Mouse (Mus musculus) cerebellum, adult 2 months (tissue): ENCODE measurements around the gene Shf.

Source experiments
- CTCF ChIP-seq: fragments of 200-500 bp; IDR thresholded peaks from 2 replicates; pipeline ENCODE4 v1.5.1; 2011; ENCODE audit warnings: low read depth, mild to moderate bottlenecking, control low read depth, low read length, moderate library complexity, borderline replicate concordance; ENCODE audit not compliant: insufficient read depth
- POLR2A ChIP-seq: fragments of 200-500 bp; IDR thresholded peaks from 2 replicates; pipeline ENCODE4 v1.6.1; 2011; ENCODE audit warnings: low read length, control low read depth, borderline replicate concordance; ENCODE audit not compliant: insufficient read depth

DNA sequence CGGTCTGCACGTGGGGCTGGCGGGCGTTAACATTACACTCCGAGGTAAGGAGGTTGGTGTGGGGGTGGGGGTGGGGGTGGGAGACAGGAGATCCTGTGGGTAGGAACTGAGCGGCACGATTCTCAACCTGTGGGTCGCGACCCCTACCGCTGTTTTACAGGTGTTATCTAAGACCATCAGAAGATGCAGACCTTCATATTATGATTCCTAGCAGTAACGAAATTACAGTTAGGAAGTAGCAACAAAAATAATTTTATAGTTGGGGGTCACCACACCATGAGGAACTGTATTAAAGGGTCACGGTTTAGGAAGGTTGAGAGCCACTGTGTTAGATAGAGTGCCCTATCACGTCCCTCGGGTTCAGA lies 68.3 kb downstream of the Shf start:
- TF ChIP-seq POLR2A (no peak), CTCF (no peak)
